Mouse (Mus musculus): ENCODE measurements around the gene 4933411K16Rik.

GRCm38 (mm10) chr19:42068441-42069240, 16.6 kb downstream of the 4933411K16Rik start:
- TF ChIP-seq CTCF (IDR thresholded peaks at IDR 0.05; ENCODE audit: control insufficient read depth, insufficient read depth, insufficient replicate concordance, low read depth, low read length) (no peak), POLR2A (IDR thresholded peaks at IDR 0.05; ENCODE audit: control insufficient read depth, low read depth, low read length) (no peak)

All from testis, adult 2 months (tissue).